Mouse (Mus musculus) MEL (cell line): Measurements from ENCODE around the gene Olfr202. TPM values are rescaled to one million over a fixed set of nuclear protein-coding genes. Genes with fewer than 3 reads are reported as not detected.
A peak's percentile ranks its signal among the peaks of the same experiment; 100 is the strongest.

Experiments
- DNase-seq: peaks from one replicate; pipeline ENCODE4 v3.0.0; 2011; ENCODE audit warnings: low read depth, low spot score
- H3K27ac ChIP-seq: 2 replicates; pipeline ENCODE4 v1.5.1; 2012; ENCODE audit warnings: low read depth, mild to moderate bottlenecking, control low read depth, low read length, moderate library complexity; ENCODE audit not compliant: control insufficient read depth
- H3K27me3 ChIP-seq, 2 experiments: fragments of 150-350 bp in 1 of 2; sonication (generic) in 1 of 2; 2 replicates each; pipeline ENCODE4 v1.6.1; 2012; ENCODE audit warnings: low read length in 2 of 2, mild to moderate bottlenecking in 2 of 2, improper control_type of control experiment in 1 of 2, moderate library complexity in 1 of 2; ENCODE audit not compliant: insufficient read depth in 2 of 2, control insufficient read depth in 1 of 2
- H3K36me3 ChIP-seq, 2 experiments: 2 replicates each; pipeline ENCODE4 v1.6.1; 2012 to 2014; ENCODE audit warnings: low read length in 2 of 2, improper control_type of control experiment in 1 of 2, inconsistent platforms in 1 of 2, mild to moderate bottlenecking in 1 of 2; ENCODE audit not compliant: insufficient read depth in 2 of 2, control insufficient read depth in 1 of 2
- H3K4me1 ChIP-seq, 2 experiments: fragments of 150-350 bp in 1 of 2; sonication (generic) in 1 of 2; 2 replicates each; pipeline ENCODE4 v1.6.1; 2012; ENCODE audit warnings: low read length in 2 of 2, improper control_type of control experiment in 1 of 2, mild to moderate bottlenecking in 1 of 2; ENCODE audit not compliant: insufficient read depth in 2 of 2, control insufficient read depth in 1 of 2
- H3K4me3 ChIP-seq, 2 experiments: fragments of 150-350 bp in 1 of 2; sonication (generic) in 1 of 2; 2 replicates each; pipeline ENCODE4 v1.5.1; 2012; ENCODE audit warnings: low read depth in 2 of 2, low read length in 2 of 2, mild to moderate bottlenecking in 2 of 2, moderate library complexity in 2 of 2, control low read depth in 1 of 2, improper control_type of control experiment in 1 of 2; ENCODE audit not compliant: control insufficient read depth in 1 of 2, insufficient read depth in 1 of 2
- H3K79me2 ChIP-seq: 2 replicates; pipeline ENCODE4 v1.6.1; 2012; ENCODE audit warnings: mild to moderate bottlenecking, low read length, moderate library complexity; ENCODE audit not compliant: control insufficient read depth, poor library complexity, insufficient read depth
- H3K9ac ChIP-seq: 2 replicates; pipeline ENCODE4 v1.6.1; 2012; ENCODE audit warnings: low read depth, mild to moderate bottlenecking, control low read depth, low read length, moderate library complexity; ENCODE audit not compliant: control insufficient read depth, poor library complexity, severe bottlenecking
- H3K9me3 ChIP-seq: fragments of 150-350 bp; sonication (generic); replicated peaks from 2 replicates; pipeline ENCODE4 v1.6.1; 2012; ENCODE audit warnings: mild to moderate bottlenecking, low read length, improper control_type of control experiment, moderate library complexity; ENCODE audit not compliant: insufficient read depth
- CHD1 ChIP-seq: IDR thresholded peaks from 2 replicates; pipeline ENCODE4 v1.6.1; 2012; ENCODE audit warnings: low read depth, mild to moderate bottlenecking, inconsistent platforms, low read length, improper control_type of control experiment
- CHD2 ChIP-seq: IDR thresholded peaks from 2 replicates; pipeline ENCODE4 v1.6.1; 2011; ENCODE audit warnings: low read length, improper control_type of control experiment
- E2F4 ChIP-seq: IDR thresholded peaks from 2 replicates; pipeline ENCODE4 v1.6.1; 2011; ENCODE audit warnings: low read depth, low read length, improper control_type of control experiment, borderline replicate concordance
- ELF1 ChIP-seq: IDR thresholded peaks from 2 replicates; pipeline ENCODE4 v1.6.1; 2014; ENCODE audit warnings: low read depth, mild to moderate bottlenecking, inconsistent platforms, low read length, improper control_type of control experiment, moderate library complexity
- EP300 ChIP-seq, 2 experiments: IDR thresholded peaks; 2 replicates each; pipeline ENCODE4 v1.6.1; 2011; ENCODE audit warnings: improper control_type of control experiment in 2 of 2, low read length in 2 of 2, low read depth in 1 of 2, mild to moderate bottlenecking in 1 of 2
- ETS1 ChIP-seq: IDR thresholded peaks from 2 replicates; pipeline ENCODE4 v1.6.1; 2012; ENCODE audit warnings: low read depth, mild to moderate bottlenecking, inconsistent platforms, low read length, improper control_type of control experiment, moderate library complexity
- GABPA ChIP-seq: IDR thresholded peaks from 2 replicates; pipeline ENCODE4 v1.6.1; 2012; ENCODE audit warnings: low read depth, mild to moderate bottlenecking, inconsistent platforms, low read length, improper control_type of control experiment, moderate library complexity
- GATA1 ChIP-seq: IDR thresholded peaks from 2 replicates; pipeline ENCODE4 v1.6.1; 2011; ENCODE audit warnings: low read depth, low read length, improper control_type of control experiment
- HCFC1 ChIP-seq: IDR thresholded peaks from 2 replicates; pipeline ENCODE4 v1.6.1; 2012; ENCODE audit warnings: low read depth, mild to moderate bottlenecking, inconsistent platforms, low read length, improper control_type of control experiment, moderate library complexity
- JUND ChIP-seq: IDR thresholded peaks from 2 replicates; pipeline ENCODE4 v1.6.1; 2011; ENCODE audit warnings: low read depth, mild to moderate bottlenecking, improper control_type of control experiment, low read length
- MEF2A ChIP-seq: IDR thresholded peaks from 2 replicates; pipeline ENCODE4 v1.6.1; 2014; ENCODE audit warnings: low read depth, mild to moderate bottlenecking, inconsistent platforms, low read length, improper control_type of control experiment; ENCODE audit not compliant: poor library complexity, insufficient replicate concordance, severe bottlenecking; ENCODE audit errors: extremely low read depth
- MXI1 ChIP-seq: IDR thresholded peaks from 2 replicates; pipeline ENCODE4 v1.6.1; 2011; ENCODE audit warnings: mild to moderate bottlenecking, low read depth, low read length, improper control_type of control experiment
- MYB ChIP-seq: IDR thresholded peaks from 2 replicates; pipeline ENCODE4 v1.6.1; 2011; ENCODE audit warnings: mild to moderate bottlenecking, low read depth, low read length, improper control_type of control experiment
- MYC ChIP-seq: IDR thresholded peaks from 2 replicates; pipeline ENCODE4 v1.6.1; 2011; ENCODE audit warnings: low read depth, mild to moderate bottlenecking, low read length, improper control_type of control experiment, moderate library complexity
- NELFE ChIP-seq: IDR thresholded peaks from 2 replicates; pipeline ENCODE4 v1.6.1; 2011; ENCODE audit warnings: low read depth, low read length, improper control_type of control experiment
- NRF1 ChIP-seq: IDR thresholded peaks from 2 replicates; pipeline ENCODE4 v1.6.1; 2014; ENCODE audit warnings: low read depth, mild to moderate bottlenecking, inconsistent platforms, low read length, improper control_type of control experiment, moderate library complexity; ENCODE audit not compliant: poor library complexity, insufficient read depth, severe bottlenecking
- POLR2A ChIP-seq, 2 experiments: IDR thresholded peaks; 2 replicates each; pipeline ENCODE4 v1.6.1; 2011 to 2012; ENCODE audit warnings: low read length in 2 of 2, mild to moderate bottlenecking in 2 of 2, control low read depth in 1 of 2, improper control_type of control experiment in 1 of 2, low read depth in 1 of 2, moderate library complexity in 1 of 2; ENCODE audit not compliant: control insufficient read depth in 1 of 2, insufficient read depth in 1 of 2, poor library complexity in 1 of 2
- POLR2AphosphoS5 ChIP-seq: IDR thresholded peaks from 2 replicates; pipeline ENCODE4 v1.6.1; 2012; ENCODE audit warnings: low read depth, borderline replicate concordance, mild to moderate bottlenecking, inconsistent platforms, low read length, moderate library complexity, mixed read lengths
- RAD21 ChIP-seq: IDR thresholded peaks from 2 replicates; pipeline ENCODE4 v1.6.1; 2011; ENCODE audit warnings: mild to moderate bottlenecking, low read depth, low read length, improper control_type of control experiment
- RCOR1 ChIP-seq: IDR thresholded peaks from 2 replicates; pipeline ENCODE4 v1.6.1; 2012; ENCODE audit warnings: low read depth, mild to moderate bottlenecking, inconsistent platforms, low read length, improper control_type of control experiment
- SIN3A ChIP-seq: IDR thresholded peaks from 2 replicates; pipeline ENCODE4 v1.6.1; 2012; ENCODE audit warnings: low read length, improper control_type of control experiment, inconsistent platforms
- TAL1 ChIP-seq: IDR thresholded peaks from 2 replicates; pipeline ENCODE4 v1.6.1; 2012; ENCODE audit warnings: mild to moderate bottlenecking, inconsistent platforms, low read length, moderate library complexity, mixed read lengths
- TBP ChIP-seq: IDR thresholded peaks from 2 replicates; pipeline ENCODE4 v1.8.0; 2011; ENCODE audit warnings: low read depth, low read length, improper control_type of control experiment
- TCF12 ChIP-seq: IDR thresholded peaks from 2 replicates; pipeline ENCODE4 v1.6.1; 2014; ENCODE audit warnings: low read depth, mild to moderate bottlenecking, inconsistent platforms, low read length, improper control_type of control experiment, moderate library complexity
- UBTF ChIP-seq: IDR thresholded peaks from 2 replicates; pipeline ENCODE4 v1.6.1; 2012; ENCODE audit warnings: low read depth, mild to moderate bottlenecking, inconsistent platforms, low read length, improper control_type of control experiment, moderate library complexity, borderline replicate concordance; ENCODE audit not compliant: insufficient read depth
- USF1 ChIP-seq: IDR thresholded peaks from 2 replicates; pipeline ENCODE4 v1.6.1; 2014; ENCODE audit warnings: low read depth, mild to moderate bottlenecking, inconsistent platforms, low read length, improper control_type of control experiment, moderate library complexity
- ZC3H11A ChIP-seq: IDR thresholded peaks from 2 replicates; pipeline ENCODE4 v1.6.1; 2012; ENCODE audit warnings: low read depth, mild to moderate bottlenecking, inconsistent platforms, low read length, improper control_type of control experiment
- ZMIZ1 ChIP-seq: IDR thresholded peaks from 2 replicates; pipeline ENCODE4 v1.6.1; 2012; ENCODE audit warnings: low read depth, mild to moderate bottlenecking, inconsistent platforms, low read length, improper control_type of control experiment, moderate library complexity
- polyA plus RNA-seq, 2 experiments: library from polyadenylated mRNA; stranded (reverse) in 1 of 2; unstranded in 1 of 2; fragments of >175 nt in 1 of 2; fragments of >200 nt in 1 of 2; gene quantifications; 2 replicates each; pipeline versions ENCODE4 v1.2.1 to v1.2.4; 2012; ENCODE audit warnings: low replicate concordance in 2 of 2, low read depth in 1 of 2; ENCODE audit not compliant: insufficient read length in 2 of 2, insufficient read depth in 1 of 2, missing spikeins in 1 of 2
- total RNA-seq: library from RNA; depleted of rRNA; stranded (reverse); fragments of 300-350 nt; gene quantifications from 2 replicates; pipeline ENCODE4 v1.2.3, GENCODE M21; 2012

The Olfr202 gene
- total and polyA plus RNA-seq, 3 experiments = not detected

- Histone ChIP-seq H3K27ac (peak overlapping the region; percentile 37), H3K36me3 (peaks cover 0 to 29% of the 10 kb centered on the region in 2 experiments; a peak in 2 of 4 replicates), H3K9ac (no peak overlapping the region), H3K79me2 (no peaks in the 10 kb centered on the region), H3K4me1 (peaks cover 21 to 23% of the 10 kb centered on the region in 2 experiments), H3K27me3 (no peaks in the 10 kb centered on the region), H3K4me3 (no peak overlapping the region), H3K9me3 (no peaks in the 10 kb centered on the region)
- peak; percentile 52 for DNase-seq
- TF ChIP-seq NELFE (no peak), ZC3H11A (no peak), JUND (no peak), MEF2A (0 out of 2 replicates have a peak, but pooled peaks have one; percentile 68), GATA1 (peak; percentile 86), MXI1 (no peak), GABPA (no peak), E2F4 (no peak), MYC (0 out of 2 replicates have a peak, but pooled peaks have one; percentile 6), EP300 (IDR thresholded peaks at IDR 0.05; ENCODE audit: low read depth in 1 of 2, low read length in 2 of 2) (peak; percentile 80), ETS1 (peak; percentile 82), HCFC1 (no peak), TCF12 (peak; percentile 73)
Observed at GRCm38 (mm10) chr16:59283476-59283875, 3.1 kb downstream of the Olfr202 start.

- Histone ChIP-seq H3K27ac (peak overlapping the region; percentile 49), H3K9ac (no peak overlapping the region), H3K79me2 (no peaks in the 10 kb centered on the region), H3K27me3 (no peaks in the 10 kb centered on the region), H3K36me3 (peaks cover 0 to 22% of the 10 kb centered on the region in 2 experiments; a peak in 2 of 4 replicates), H3K4me1 (peaks cover 15 to 19% of the 10 kb centered on the region in 2 experiments), H3K9me3 (no peaks in the 10 kb centered on the region), H3K4me3 (no peak overlapping the region)
- no peak for TF ChIP-seq MYB
- no peak for TF ChIP-seq UBTF
- no peak for TF ChIP-seq ZC3H11A
- peak; percentile 95 for TF ChIP-seq TCF12
- TF ChIP-seq NRF1 = no peak
- no peak for TF ChIP-seq RAD21
- TF ChIP-seq SIN3A = 0 out of 2 replicates have a peak, but pooled peaks have one; percentile 24
- no peak for TF ChIP-seq ZMIZ1
- peak; percentile 89 for TF ChIP-seq TAL1
- TF ChIP-seq POLR2AphosphoS5 = no peak
- no peak for TF ChIP-seq POLR2A (IDR thresholded peaks at IDR 0.05; ENCODE audit: control insufficient read depth in 1 of 2, insufficient read depth in 1 of 2, low read depth in 1 of 2, low read length in 2 of 2, poor library complexity in 1 of 2)
- TF ChIP-seq ETS1 = peak; percentile 82
- no peak for TF ChIP-seq MXI1
- no peak for TF ChIP-seq CHD1
- TF ChIP-seq EP300 (IDR thresholded peaks at IDR 0.05; ENCODE audit: low read depth in 1 of 2, low read length in 2 of 2) = peak; percentile 89 to 92
- TF ChIP-seq RCOR1 = 0 out of 2 replicates have a peak, but pooled peaks have one; percentile 18
- no peak for TF ChIP-seq GABPA
- 0 out of 2 replicates have a peak, but pooled peaks have one; percentile 31 for TF ChIP-seq TBP
- peak; percentile 88 for TF ChIP-seq GATA1
- TF ChIP-seq USF1 = 0 out of 2 replicates have a peak, but pooled peaks have one; percentile 15
- TF ChIP-seq CHD2 = no peak; the same call in 1 of the 2 replicates
- no peak for TF ChIP-seq ELF1
- DNase-seq = peak; percentile 87
Observed at GRCm38 (mm10) chr16:59280542-59280941, 6.1 kb downstream of the Olfr202 start.
